Mouse (Mus musculus) ovary, postnatal 36 days (tissue): ENCODE results near the gene S1pr2.
"Not testable (repeated sequence)": the region's sequence is repeated elsewhere in the genome, so short reads cannot be mapped to it uniquely, and the experiment has no call there.

ENCODE experiments used
- DNase-seq: peaks from one replicate; pipeline ENCODE4 v3.0.0; 2022; ENCODE audit warnings: low spot score, mixed read lengths

Gene S1pr2

DNA sequence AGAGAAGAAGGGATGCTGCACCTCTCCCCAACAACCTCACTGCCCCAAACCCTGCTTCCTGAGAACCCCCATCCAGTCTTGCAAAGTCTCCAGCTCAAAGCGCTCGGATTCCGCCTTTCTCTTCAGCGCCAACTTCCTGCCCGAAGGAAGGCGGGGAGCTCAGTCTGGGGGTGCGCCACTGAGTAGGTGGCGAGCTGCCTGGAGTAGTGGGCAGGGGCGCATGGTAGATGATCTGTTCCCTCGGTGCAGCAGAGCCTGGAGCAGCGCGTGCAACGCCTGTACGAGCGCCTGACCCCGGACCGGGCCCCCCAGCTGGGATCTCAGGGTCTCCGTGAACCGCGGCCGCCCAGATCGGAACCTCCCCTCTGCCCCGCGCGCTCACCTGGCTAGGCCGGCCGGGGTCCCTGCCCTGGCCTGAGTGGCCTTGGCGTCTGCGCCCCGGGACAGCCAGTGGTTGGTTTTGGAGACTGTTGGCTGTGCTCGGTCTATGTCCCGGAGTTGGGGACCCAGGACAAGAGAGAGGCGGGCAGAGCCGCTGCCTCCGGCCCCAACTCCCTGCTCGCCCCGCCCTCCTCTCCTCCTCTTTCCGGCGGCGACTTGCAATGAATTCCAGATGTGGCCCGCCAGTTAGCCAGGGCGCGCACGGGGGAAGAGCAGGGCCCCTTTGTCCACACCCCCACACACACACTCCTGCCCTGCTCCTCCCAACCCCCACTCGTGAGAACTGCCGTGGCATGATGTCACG lies at the start of gene S1pr2:
S1pr2 (minus strand) TSS at position 566 of the 745 bp plus-strand sequence.
- peak; percentile 81 for DNase-seq

DNA sequence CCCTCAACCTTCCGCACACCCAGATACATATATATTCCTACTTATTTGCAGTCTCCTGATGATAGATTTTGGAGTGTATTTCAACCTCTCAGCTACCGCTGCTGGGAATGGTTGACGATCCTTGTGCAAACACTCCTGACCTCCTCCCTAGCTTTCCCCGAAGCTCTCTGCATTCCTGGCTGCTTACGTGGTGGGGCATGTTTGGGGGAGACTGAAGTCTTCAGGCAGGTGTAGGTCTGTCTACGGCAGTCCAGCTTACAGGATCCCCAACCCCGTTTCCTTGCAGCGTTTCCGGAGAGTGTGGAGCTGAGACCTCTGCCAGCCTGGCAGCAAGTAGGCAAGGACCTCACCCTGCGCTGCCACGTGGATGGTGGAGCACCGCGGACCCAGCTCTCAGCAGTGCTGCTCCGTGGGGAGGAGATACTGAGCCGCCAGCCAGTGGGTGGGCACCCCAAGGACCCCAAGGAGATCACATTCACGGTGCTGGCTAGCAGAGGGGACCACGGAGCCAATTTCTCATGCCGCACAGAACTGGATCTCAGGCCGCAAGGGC lies 48.8 kb upstream of the S1pr2 start:
- no peak for DNase-seq

GRCm38 (mm10) chr9:21022726-21023125 lies 46.1 kb upstream of the S1pr2 start:
- DNase-seq = no peak

DNA sequence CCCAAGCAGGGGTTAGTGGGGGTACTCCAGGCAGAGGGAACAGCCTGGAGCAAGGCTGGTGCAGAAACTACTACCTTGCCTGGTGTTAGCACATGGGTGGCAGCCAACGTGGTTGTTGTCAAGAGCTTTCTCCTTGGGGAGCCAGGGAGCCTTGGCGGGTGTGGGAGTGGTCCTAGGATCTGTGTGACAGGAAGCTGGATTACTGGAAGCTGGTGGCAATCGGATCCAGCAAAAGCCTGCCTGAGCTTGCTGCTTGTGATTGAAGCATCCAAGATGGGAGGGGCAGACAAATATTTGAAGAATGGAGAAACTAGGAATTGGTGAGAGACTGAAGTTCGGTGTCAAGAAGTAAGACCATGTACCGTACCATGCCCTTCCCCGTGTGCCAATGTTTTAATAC lies 45.7 kb upstream of the S1pr2 start:
- DNase-seq = no peak

GRCm38 (mm10) chr9:21021363-21021762 lies 44.8 kb upstream of the S1pr2 start:
- DNase-seq = no peak

DNA sequence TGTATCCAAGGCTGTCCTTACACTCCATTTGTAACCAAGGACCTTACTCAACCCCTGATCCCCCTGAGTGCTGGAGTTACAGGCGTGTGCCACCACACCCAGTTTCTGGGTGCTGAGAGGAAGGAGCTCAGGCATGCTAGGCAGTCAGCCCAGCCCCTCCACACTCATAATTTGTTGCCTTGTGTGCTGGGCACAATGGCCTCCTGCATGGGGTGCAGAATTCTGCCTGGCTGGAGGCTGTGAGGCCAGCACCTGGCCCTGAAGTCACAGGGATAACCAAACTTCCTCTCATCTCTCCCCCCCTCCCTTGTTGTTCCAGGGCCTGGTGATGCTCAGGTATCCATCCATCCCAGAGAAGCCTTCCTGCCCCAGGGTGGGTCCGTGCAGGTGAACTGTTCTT lies 42.0 kb upstream of the S1pr2 start:
- DNase-seq = no peak

GRCm38 (mm10) chr9:21017177-21017575 lies 40.6 kb upstream of the S1pr2 start:
- no peak for DNase-seq

GRCm38 (mm10) chr9:21016331-21017176 lies 40.0 kb upstream of the S1pr2 start:
- no peak for DNase-seq

DNA sequence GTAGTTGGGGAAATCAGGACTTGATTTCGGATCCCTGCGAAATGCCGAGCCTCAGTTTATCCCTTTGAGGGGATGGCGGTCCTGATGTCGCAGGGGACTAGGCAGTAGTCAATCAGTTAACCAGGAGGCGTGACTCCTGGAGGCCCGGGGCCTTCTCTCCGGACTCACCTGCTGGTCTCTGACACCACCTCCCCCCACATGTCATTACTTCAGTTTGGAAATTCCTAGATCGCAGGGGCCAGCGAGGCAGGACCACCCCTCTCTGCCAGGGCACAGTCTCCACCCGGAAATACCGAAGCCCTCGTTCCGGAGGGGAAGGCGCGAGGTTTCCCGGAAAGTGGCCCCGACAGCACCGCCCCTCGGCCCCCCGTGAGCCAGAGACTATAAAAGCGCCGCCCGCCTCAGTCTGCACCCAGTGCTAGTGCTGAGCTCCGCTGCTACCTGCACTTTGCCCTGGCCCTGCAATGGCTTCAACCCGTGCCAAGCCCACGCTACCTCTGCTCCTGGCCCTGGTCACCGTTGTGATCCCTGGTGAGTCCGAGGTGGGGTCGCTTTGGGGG lies 39.1 kb upstream of the S1pr2 start, which contains the start of gene Icam1:
Icam1 (plus strand) TSS at position 415 of the 560 bp plus-strand sequence.
- DNase-seq = peak; percentile 62

GRCm38 (mm10) chr9:21014691-21015570 lies 38.4 kb upstream of the S1pr2 start:
- peak; percentile 46 for DNase-seq

GRCm38 (mm10) chr9:21012368-21012767 lies 35.8 kb upstream of the S1pr2 start:
- DNase-seq = no peak

DNA sequence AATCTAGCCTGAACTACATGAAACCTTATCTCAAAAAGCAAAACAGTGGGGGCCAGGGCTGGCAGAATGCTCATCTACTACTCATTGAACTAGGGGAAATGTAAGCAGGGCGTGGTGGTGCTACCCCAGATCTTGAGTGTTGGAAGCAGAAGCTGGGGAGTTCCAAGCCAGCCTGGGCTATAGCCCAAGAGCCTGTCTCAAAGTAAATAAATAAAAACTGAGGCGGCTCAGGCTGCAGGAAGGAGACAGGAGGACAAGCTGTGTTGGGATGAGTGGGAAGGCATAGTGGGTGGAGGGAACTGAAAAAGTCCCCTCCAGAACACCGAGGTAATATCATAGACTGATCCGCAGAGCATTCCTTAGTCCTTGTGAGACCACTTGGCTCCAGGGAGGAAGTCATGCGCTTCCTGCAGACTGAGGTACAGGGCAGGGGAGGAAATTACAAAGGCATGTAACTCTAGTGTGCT lies 35.3 kb upstream of the S1pr2 start:
- no peak for DNase-seq

- not testable (repeated sequence) for DNase-seq
Observed at GRCm38 (mm10) chr9:21010939-21011541, 34.5 kb upstream of the S1pr2 start.

DNA sequence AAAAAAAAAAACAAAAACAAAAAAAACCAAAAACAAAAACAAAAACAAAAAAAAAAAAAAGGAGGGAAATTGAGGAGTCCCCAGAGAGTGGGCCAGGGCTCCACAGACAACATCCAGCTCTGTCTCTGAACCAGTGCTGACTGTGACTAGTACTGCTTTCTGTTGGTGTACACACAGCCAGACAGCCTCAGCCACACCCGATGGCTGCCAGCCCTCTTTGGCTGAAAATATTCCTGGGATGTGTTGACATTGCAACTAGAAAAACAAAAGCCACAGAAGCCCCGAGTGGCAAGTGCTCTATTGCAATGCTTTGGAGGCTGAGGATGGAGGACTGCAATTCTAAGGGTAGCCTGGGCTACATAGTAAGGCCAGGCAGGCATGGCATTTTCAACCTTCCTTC lies 33.8 kb upstream of the S1pr2 start:
- no peak for DNase-seq

GRCm38 (mm10) chr9:21008007-21008406 lies 31.4 kb upstream of the S1pr2 start:
- no peak for DNase-seq

DNA sequence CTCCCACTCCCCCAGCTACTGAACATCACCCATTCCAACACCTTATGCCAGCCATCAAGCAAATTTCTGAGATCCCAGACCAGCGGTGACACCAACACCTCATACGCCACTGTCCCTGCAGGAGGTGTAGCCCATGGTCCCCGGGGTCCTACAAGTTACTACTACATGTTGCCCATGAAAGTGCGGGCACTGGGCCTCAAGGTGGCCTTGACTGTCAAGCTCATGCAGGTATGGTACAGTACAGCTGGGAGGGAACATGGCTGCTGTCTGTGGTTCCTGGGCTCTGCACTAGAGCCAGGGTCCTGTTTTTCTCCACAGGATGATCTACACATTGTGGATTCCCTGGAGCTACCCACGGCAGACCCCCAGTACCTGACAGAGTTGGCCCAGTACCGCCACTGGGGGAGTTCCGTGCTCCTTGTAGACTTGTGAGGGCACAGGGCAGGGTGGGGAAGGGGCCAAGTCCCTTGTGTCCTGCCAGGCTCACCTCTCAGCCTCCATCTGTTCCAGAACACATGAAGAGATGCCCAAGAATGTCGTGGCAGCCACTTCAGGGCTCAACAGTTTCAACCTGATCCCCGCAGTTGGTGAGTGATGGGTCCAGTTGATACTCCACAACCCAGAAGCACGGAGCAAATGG lies 30.9 kb upstream of the S1pr2 start:
- no peak for DNase-seq

DNA sequence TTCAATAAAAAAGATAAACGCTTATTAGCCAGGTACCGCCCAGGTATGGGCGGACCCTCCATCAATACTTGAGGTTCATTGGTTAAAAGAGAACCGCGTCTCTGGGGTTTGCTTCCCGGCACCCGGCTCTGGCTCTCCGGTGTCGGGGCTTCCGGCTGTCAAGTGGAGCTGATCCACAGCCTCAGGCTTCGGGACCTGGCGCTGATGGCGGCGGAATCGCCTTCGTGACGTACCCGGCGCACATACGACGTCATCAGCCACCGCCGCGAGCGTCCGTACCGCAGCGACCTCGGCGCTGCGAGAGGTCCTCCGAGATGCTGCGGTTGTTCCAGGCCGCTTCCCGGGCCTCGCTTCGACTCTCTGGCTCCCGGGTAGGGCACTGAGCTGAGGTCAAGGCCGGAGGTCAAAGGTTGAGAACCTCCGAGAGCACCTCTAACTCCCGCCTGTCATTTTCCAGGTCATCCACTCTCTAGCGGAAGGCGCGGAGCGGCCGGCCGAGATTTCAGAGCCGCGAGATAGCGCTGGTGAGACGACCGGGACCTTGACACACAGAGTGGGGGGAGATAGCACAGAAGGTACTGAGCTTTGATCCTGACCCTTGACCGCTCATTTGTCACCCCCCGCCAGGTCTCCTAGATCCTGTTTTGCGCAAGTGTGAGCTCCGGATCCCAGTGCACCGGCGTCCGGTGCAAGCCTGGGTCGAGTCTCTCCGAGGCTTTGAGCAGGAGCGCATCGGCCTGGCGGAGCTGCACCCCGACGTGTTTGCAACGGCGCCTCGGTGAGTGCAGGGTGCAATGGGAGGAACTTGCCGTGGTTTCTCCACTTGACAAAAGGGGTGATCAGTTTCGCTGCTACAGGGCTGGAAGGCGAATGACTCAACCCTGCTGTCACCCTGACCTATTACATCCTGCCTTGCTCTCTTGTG lies 26.3 kb upstream of the S1pr2 start, which contains the start of gene Mrpl4:
Mrpl4 (plus strand) TSS at position 112 of the 925 bp plus-strand sequence.
- DNase-seq = peak; percentile 84

DNA sequence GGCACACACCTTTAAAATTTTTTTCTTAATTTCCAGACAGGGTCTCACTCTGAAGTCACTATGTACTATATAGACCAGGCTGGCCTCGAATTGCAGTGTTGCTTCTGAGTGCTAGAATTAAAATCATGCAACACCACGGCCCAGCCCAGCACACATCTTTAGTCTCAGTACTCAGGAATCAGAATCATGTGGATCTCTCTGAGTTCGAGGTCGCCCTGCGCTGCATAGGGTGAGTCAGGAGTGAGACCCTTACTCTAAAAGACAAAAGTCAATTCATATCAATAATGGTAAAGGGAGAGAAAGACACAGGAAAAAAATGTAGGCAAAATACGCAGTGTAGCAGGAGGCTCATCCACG lies 25.7 kb upstream of the S1pr2 start:
- no peak for DNase-seq

DNA sequence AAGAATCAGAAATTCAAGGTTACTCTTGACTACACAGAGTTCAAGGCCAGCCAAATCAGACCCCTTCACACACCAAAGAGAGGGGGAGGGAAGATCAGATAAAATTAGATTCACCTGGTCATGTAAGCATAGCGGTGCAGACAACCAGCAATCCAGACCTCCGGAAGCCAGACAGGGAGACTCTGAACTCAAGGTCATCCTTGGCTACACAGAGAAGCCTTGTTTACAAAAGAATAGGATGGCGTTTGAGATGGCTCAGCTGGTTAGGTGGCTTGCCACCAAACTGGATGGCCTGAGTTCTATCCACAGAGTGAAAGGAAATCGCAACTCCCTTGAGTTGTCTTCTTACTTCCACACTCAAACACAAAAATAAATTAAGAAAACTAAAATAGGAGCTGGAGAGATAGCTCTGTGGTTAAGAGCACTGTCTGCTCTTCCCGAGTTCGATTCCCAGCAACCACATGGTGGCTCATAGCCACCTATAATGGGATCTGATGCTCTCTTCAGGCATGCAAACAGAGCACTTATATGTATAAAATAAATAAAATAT lies 25.1 kb upstream of the S1pr2 start:
- DNase-seq = no peak
